Mouse (Mus musculus) large intestine, adult 2 months (tissue): ENCODE measurements around the gene Smn1. TPM values are rescaled to one million over a fixed set of nuclear protein-coding genes. Genes with fewer than 3 reads are reported as not detected.
"Not testable (repeated sequence)": the region's sequence is repeated elsewhere in the genome, so short reads cannot be mapped to it uniquely, and the experiment has no call there.

Experiments used
- DNase-seq: peaks from one replicate; pipeline ENCODE4 v3.0.0-alpha.2; 2012; ENCODE audit warnings: low read depth, low spot score
- WGBS: fragments of 180-500 bp; shearing (Covaris S2); methylation state at CpG from one replicate; pipeline ENCODE4 v1.1.7; 2018; 5-methylcytosine and 5-hydroxymethylcytosine counted together
- polyA plus RNA-seq: library from polyadenylated mRNA; depleted of rRNA; stranded (reverse); fragments of >200 nt; gene quantifications from 2 replicates; pipeline ENCODE4 v1.2.3, GENCODE M21; 2012; rRNA removed

Smn1 gene
- polyA plus RNA-seq = 13.4 and 13.9 TPM in 2 replicates

DNA sequence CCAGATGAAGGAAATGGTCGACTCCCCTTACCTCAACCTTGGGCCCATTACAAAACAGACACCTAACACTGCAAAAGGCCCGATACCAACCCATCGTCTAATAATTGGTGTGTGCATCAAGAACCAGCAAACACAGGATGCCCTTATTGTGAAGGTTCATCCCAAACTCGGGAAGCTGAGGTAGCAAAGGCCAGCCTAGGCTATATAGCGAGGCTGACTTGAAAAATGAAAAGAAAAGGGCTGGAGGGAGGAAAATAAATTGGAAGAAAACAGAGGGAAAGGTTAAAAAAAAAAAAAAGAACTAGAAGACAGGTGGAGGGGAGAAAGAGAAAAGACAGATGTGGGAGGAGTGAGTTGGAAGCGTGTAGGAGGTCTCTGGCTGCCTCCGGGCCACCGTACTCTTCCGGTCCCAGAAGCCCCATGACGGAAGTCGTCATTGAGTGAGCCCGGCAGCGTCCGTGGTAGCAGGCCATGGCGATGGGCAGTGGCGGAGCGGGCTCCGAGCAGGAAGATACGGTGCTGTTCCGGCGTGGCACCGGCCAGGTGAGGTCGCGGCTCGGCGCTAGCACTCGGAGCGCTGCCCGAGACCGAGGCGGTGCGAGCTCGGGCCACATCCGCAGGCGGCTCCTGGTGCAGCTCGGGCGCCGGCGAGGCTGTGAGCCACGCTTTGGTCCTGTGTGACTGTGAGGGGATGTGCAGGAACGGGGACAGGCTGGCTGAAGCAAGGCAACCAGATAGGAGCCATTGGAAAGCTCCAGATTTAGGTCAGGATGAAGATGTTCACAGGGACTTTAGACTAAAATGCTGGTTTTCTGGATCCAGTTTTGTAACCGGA, at the start of gene Smn1:
Smn1 (plus strand) TSS at position 430 of the 835 bp plus-strand sequence.
- 3% methylated on average over 42 of the region's 42 CpGs for WGBS
- DNase-seq = peak; percentile 93

DNA sequence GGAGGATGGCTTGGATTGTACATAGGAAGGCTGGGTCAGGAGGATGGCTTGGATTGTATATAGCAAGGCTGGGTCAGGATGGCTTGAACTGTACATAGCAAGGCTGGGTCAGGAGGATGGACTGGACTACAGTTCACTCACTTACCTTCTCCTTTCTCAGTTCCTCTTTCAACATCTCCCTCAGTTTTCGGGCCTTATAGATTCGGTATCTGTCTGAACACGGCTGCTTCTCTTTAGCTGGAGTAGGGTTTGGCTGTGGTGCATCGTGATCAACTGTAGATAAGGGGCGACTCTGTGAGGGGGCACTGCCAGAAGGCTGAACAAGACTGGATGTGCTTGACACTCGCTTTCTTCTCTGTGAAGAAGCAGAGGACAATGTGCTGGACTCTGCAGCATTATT, 25.8 kb upstream of the Smn1 start:
- 85% methylated on average over 6 of the region's 6 CpGs for WGBS

DNA sequence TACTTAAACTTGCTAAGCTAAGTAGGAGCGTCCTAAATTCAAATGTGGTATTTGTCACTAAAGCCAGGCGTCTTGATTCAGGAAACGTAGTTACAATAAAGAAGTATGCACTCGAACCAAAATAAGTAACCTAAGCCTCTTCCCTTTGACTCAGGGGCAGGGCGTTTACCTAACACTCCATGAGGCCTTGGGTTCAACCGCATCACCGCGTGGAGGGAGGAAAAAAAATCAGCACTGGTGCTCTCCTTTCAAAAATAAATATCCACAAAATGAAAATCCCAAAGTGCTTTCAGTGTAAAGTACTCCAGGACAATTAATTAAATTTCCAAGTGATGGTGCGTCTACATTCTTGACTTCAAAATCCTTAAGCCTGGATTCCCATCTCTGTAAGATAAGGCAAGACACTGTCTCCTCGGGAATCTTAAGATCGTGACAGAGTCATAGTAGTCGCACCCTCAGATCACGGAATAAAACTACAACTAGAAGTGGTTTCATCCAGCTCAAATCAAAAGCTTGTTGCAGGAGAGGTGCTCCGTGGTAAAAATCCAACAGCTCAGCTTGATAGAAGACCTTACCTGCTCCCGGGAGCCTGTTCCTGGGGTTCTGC, 21.5 kb upstream of the Smn1 start:
- WGBS = under 1% methylated on average over 15 of the region's 15 CpGs
- DNase-seq = no peak

More for the DNA sequence above, 25.8 kb upstream of the Smn1 start:
- no peak for DNase-seq

DNA sequence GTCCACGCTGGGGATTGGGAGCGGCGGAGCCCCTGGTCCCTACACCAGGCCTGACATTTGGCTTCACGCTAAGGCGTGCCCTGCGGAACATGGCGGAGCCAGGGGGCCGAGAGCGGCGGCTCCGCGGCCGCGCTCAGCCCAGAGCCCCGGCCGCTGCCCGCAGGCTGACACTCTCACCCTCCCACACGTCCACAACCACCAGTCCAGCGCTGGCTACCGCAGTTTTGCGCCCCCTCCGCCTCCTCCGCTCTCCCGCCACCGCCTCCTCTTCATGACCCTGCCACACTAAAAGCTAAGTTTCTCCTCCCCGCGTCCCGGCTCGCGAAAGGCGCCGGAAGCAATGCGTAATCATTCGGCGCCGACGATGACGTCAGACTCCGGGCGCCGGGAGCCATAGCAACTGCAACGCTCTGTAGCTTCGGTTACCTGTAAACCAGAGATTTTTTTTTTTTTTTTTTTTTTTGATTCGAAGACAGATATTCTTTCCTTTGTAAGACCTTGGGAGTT, 20.9 kb upstream of the Smn1 start, which contains the start of gene Bdp1:
Bdp1 (minus strand) TSS at position 323 of the 507 bp plus-strand sequence.
- under 1% methylated on average over 44 of the region's 44 CpGs for WGBS
- DNase-seq = peak; percentile 69

DNA sequence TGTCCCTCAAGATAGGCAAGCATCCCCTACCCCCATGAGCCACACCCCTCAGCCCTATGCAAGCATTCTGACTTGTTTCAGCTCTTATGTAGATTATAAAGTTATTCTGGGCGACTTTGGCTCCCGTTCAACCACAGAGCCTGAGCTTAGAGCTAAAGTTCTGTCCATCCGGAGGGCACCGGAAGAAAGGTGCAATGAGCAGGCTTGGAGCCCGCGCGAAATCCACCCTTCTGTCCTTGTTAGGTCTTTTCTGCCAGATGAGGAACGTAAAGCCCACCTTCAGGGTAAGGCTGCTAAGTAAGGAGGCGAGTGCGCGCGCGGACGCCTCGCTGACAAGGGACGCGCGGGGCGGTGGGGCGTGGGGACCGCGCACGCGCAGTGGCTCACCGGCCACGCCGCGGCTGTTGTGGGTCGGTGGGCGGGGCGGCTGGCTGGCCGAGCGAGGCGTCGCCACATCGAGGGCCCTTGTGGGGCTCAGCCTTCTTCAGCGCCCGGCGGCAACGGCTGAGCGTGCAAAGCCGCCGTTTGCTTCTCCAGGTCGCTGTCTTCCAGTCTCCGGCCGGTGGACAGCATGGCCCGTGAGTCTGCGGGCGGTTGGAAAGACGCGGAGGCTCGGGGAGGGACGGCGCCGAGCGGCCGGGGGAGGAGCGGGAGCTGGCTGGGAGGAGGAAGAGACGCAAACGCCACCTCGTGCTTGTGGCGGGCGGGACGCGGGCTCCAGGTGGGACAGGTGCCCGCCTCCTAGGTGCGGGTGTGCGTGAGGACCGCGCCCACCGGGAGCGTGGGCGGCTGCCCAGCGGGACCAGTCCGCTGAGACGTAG, 16.8 kb upstream of the Smn1 start, which contains the start of gene Serf1:
Serf1 (plus strand) TSS at position 361 of the 821 bp plus-strand sequence.
- WGBS = under 1% methylated on average over 75 of the region's 76 CpGs

DNA sequence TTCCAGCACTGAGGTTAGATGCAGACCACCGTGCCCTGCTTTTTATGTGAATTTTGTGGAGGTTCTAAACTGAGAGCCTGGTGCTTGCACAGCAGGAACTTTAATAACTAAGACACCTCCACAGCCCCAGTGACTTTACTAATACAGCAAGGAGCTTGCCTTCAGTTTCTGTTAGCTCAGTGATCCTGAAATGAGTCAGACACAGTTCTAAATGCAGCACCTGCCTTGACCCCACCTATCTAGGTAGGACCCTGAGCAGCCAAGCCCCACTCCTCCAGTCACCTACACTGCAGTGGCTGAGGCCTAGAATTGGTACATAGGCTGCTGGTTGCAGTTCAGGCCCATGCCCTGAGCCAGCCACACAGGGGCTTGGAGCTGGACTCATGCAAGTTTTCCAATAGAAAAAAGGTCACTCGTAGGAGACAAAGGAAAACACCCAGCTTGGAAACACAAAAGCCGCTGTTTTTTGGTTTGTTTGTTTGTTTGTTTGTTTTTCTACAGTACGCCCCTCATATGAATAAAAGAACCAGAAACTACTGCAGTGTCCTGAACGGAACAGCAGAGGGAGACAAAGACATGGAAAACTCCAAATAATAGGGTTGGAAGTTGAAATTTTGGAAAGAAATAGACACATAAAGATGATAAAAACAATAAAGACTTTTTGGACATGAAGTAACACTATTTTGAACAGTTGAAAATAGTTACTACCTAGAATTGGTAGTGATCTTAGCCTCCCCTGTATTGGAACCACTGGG, 12.3 kb upstream of the Smn1 start:
- no peak for DNase-seq
- 41% methylated on average over 5 of the region's 5 CpGs for WGBS

More for the DNA sequence above, 16.8 kb upstream of the Smn1 start, which contains the start of gene Serf1:
- DNase-seq = no peak

DNA sequence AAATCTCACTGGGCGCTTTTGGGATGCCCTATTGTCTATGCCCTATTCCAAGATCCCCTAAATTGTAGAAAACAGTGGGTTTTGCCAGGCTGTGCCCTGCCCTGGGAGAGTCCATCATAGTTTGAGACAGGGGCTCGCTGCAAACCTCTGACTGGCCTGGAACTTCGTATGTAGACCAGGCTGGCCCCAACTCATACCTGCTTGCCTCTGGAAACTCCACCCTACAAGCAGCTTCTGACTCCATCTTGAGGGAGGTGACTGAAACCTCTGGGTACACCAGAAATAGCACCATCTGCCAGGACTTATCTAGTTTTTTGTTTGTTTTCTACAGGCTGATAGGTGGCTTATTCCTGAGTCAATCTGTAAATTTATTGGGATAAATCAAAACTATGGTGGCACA, 682 bp upstream of the Smn1 start:
- no peak for DNase-seq
- 93% methylated on average over 3 of the region's 3 CpGs for WGBS

DNA sequence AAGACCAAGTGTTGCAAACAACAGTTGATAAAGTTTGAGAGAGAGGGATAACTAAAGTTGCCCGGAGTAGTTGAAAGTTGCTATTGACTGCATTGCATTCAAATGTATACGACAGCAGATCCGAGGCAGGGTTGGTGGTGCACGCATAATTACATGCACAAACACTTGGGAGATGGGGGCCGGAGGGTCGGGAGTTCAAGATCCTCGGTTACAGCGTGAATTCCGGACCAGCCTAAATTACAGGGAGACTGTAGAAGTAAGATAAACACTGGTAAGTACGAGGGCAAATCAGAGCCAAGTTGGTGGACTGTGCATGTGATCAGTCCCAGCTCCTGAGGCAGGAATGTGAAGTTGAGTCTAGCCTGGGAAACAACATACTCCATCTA, 599 bp downstream of the Smn1 start:
- WGBS = 2% methylated on average over 10 of the region's 10 CpGs
- no peak for DNase-seq

DNA sequence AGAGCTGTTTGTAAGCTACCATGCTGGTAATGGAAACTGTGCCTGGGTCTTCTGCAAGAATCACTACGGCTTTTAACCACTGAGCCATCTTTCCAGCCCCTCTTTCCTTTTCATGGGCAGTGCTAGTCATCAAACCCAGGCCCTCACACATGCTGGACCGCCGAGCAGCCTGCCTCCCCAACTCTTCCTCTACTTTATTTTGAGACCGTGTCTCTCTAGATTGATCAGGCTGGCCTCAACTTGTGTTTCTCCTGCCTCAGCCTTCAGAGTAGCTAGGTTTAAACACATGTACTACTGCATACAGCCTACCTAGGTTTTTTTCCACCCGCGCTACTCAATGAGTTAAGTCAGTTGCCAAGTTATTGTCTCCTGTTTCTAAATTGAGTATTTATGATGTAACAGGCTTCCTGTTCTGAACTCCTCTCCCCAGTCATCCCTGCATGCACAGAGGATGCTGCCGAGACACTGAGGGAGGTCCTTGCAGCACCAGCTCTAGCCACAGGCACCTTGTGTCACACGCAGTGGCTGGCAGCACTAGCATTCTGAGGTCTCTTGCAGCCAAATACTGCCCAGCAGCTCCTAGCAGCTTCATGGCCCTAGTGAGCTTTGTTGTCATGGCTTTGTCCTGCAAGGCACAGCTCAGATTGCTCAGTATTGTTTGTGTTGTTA, 17.1 kb downstream of the Smn1 start:
- WGBS = 82% methylated on average over 8 of the region's 8 CpGs
- DNase-seq = no peak

DNA sequence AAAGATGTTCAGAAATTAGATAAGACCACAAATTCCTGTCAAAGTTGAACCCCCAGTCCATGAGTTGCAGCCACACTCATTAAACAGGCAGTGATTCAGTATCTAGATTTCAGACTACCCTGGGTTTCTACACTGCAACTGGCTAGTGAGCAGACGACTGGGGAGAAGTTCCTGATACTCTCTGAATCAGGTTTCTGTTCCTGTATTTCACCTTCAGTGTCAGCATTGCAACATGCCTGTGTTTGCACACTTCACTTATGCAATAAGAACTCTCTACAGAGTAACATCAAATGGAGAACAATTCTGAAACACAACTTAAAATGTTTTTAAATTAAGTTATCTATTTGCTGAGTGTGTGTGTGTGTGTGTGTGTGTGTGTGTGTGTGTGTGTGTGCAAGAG, 28.0 kb downstream of the Smn1 start:
- WGBS = 38% methylated on average over 1 of the region's 1 CpGs
- DNase-seq = no peak

DNA sequence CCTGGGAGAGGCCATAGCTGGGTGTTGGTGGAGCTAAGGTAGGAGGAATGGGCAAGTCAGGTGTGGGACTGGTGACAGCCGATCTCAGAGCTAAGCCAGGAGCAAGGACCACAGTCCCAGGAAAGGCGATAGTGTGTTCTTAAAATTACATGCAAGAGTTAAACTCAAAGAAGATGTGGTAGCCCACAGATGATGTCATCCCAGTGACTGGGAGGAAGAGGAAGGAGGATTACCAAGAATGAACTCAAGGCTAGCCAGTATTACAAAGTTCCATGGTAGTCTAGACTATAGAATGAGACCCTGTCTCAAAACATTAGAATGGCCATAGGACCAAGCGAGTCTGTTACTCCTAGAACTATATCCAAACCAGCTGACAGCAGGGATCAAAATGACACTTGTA, 32.0 kb downstream of the Smn1 start:
- WGBS = 94% methylated on average over 3 of the region's 3 CpGs
- no peak for DNase-seq

DNA sequence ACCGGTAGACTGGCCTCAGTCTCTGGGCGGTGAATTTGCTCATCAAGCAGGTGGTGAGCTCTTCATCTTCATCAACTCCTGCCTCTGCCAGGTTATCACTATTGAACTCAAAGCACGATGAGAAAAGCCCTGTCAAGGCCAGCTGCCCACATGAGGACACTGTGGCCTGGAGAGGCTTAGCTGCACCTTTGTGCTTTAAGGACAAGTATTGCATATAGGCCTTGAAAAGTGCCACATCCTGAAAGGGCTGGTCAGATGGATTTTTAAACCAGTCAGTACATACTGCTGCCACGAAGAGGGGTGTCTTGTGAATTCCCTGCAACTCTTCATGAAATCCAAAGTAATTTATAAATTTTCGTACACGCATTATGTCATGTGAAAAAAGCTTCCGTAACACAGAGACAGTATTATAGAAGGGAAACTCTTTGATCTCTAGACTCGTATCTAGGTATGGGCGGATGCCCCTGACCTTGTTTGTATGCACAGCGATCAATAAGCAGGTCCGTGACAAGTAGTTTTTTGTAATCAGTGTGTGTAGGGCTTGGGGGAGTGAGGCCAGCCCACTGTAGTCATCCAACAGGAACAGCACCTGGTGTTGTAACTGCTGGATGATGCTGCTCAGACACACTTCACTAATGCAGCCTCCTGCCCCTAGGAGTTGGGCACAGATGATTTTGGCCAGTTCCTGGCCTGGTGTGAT, 36.7 kb downstream of the Smn1 start:
- 85% methylated on average over 11 of the region's 11 CpGs for WGBS
- DNase-seq = not testable (repeated sequence)

DNA sequence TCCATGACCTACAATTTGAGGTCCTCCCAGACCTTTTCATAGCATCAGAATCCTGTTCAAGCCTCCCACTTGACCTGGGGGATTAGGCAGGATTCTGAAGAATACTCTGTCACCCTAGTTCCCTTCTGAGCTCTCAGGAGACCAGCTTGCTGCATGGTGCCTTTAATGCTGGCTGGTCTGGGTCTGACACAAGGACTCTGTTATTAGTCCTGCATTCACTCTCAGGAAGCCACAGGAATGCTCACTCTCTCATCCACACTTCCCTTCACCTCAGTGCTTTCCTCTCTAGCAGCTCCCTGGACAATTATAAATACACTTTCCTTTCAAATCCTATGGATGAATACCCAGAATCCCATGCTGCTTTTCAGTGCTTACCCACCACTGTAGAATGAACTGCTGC, 37.8 kb downstream of the Smn1 start:
- DNase-seq = not testable (repeated sequence)

DNA sequence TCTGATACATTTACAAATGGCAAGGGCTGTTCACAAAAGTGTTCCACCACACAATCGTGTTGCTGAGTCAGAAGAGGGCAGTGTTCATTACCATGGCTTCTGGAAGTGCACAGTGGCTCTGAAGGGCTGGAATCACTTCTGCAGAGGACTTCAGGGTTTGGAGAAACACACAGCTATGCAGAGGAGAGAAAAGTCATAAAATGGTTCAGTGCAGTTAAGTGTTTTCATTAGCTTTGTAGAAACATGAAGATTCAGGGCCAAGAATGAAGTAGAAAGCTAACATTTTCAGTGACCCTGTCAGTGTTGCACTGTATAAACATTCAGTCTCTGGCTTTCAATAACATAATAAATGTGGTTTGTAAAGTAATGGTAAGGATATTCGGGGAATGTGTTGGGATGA, 41.7 kb downstream of the Smn1 start:
- not testable (repeated sequence) for DNase-seq
- WGBS = 62% methylated on average over 2 of the region's 2 CpGs

DNA sequence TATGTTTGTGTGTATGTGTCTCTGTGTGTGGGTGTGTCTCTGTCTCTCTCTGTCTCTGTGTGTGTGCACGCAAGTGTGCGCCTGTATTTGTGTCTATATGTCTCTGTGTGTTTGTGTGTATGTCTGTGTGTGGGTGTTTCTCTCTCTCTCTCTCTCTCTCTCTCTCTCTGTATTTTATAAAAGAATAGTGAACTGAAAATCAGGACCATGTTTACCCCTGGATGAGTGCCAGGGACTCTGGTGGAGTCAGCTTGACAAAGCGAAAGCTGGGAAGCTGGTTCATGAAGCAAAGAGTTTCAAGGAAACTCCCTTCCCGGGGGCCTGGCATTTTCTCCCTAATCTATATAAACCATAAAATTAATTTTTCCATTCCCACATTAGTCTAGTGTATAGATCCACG, 49.7 kb downstream of the Smn1 start:
- peak; percentile 13 for DNase-seq
- WGBS = 26% methylated on average over 4 of the region's 5 CpGs

DNA sequence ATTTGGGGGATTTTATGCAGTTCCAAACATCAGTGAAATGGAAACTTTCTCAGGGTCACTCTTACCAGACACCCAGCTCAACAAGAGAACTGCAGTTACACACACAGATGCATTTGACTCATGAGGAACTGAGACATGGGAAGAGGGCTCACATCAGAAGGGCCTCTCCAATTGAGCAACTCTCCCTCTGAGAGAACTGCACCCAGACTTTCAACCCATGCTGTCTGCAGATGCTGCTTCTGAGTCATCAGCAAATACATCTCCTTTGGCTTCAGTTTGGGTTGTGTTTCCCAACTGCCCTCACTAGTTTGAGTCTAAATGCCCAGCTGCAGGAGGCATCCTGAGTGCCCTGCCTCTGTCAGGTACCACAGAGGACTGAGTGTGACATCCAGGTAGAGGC, 58.5 kb downstream of the Smn1 start:
- not testable (repeated sequence) for DNase-seq
